ENCODE assay signal across 8 mouse cellular contexts in genomic region chr4:155320281-155321244, GRCm38 (mm10). TPM values are rescaled to one million over a fixed set of nuclear protein-coding genes. Genes with fewer than 3 reads are reported as not detected.
DNase-seq lines count a peak whose midpoint lies in the region; ATAC-seq and TF ChIP-seq lines count a peak whose summit lies in the region.

No protein-coding gene starts in this region.

- WGBS in hindbrain, embryonic 11.5 days = 57% methylated on average over 15 of the region's 15 CpGs
- 56% methylated on average over 15 of the region's 15 CpGs for WGBS in liver, adult 2 months
- 59% methylated on average over 15 of the region's 15 CpGs for WGBS in neural tube, embryonic 12.5 days

- ATAC-seq in hindbrain, embryonic 11.5 days (ENCODE audit: low FRiP score) = peak; percentile 82
- ATAC-seq in neural tube, embryonic 12.5 days (ENCODE audit: low FRiP score, low read depth) = peak; percentile 75

- H3K9ac ChIP-seq in hindbrain, embryonic 11.5 days (ENCODE audit: low read depth, low read length) = peak overlapping the region; percentile 44
- no peak overlapping the region for H3K9ac ChIP-seq in liver, adult 2 months (ENCODE audit: low read depth, low read length)
- H3K9ac ChIP-seq in neural tube, embryonic 12.5 days = peak overlapping the region; percentile 48; the same call in 1 of the 2 replicates

- peak; percentile 55 to 63 for DNase-seq in left cerebral cortex, adult 18-20 months (ENCODE audit: low spot score in 2 of 2)
- no peak for DNase-seq in left cerebral cortex, postnatal 36 days (ENCODE audit: low spot score in 2 of 2)
- peak; percentile 53 for DNase-seq in T-cell, adult 2 months (ENCODE audit: low spot score)
- peak; percentile 91 for DNase-seq in hindbrain, embryonic 11.5 days (ENCODE audit: low spot score)
- DNase-seq in liver, adult 2 months (ENCODE audit: extremely low read depth, low read depth, low spot score) = peak; percentile 37
- DNase-seq in urinary bladder, postnatal 36 days (ENCODE audit: low spot score in 2 of 2) = no peak

- intact Hi-C loops in left cerebral cortex, postnatal 36 days (cut with DNase I) = no loop called here

- peaks cover 1% of the 10 kb centered on the region; the same call in 1 of the 2 replicates for H3K79me2 ChIP-seq in liver, adult 2 months (ENCODE audit: control insufficient read depth, insufficient read depth, low read length)

- H3K27ac ChIP-seq in cortical plate, adult 2 months (ENCODE audit: insufficient read depth, low read length) = no peak overlapping the region
- H3K27ac ChIP-seq in hindbrain, embryonic 11.5 days (ENCODE audit: low read depth, low read length) = peak overlapping the region; percentile 12; the same call in 1 of the 2 replicates
- H3K27ac ChIP-seq in liver, adult 2 months (replicated peaks; ENCODE audit: insufficient read depth, low read depth, low read length) = no peak overlapping the region
- peak overlapping the region; percentile 32; the same call in 1 of the 2 replicates for H3K27ac ChIP-seq in neural tube, embryonic 12.5 days

- no peaks in the 10 kb centered on the region for H3K27me3 ChIP-seq in hindbrain, embryonic 11.5 days (ENCODE audit: control insufficient read depth, insufficient read depth, low read length)
- no peaks in the 10 kb centered on the region for H3K27me3 ChIP-seq in liver, adult 2 months (ENCODE audit: control insufficient read depth, insufficient read depth, low read length)
- H3K27me3 ChIP-seq in neural tube, embryonic 12.5 days (replicated peaks) = no peaks in the 10 kb centered on the region

- no peak overlapping the region for H3K4me3 ChIP-seq in cortical plate, adult 2 months (ENCODE audit: insufficient read depth, low read length)
- H3K4me3 ChIP-seq in hindbrain, embryonic 11.5 days (ENCODE audit: low read depth, low read length) = no peak overlapping the region
- H3K4me3 ChIP-seq in liver, adult 2 months (ENCODE audit: insufficient read depth, low read depth, low read length) = no peak overlapping the region
- H3K4me3 ChIP-seq in neural tube, embryonic 12.5 days = no peak overlapping the region

- TF ChIP-seq POLR2A in cortical plate, adult 2 months (IDR thresholded peaks at IDR 0.05; ENCODE audit: extremely low read depth, insufficient read depth, low read length) = no peak
- no peak for TF ChIP-seq POLR2A in liver, adult 2 months (IDR thresholded peaks at IDR 0.05; ENCODE audit: extremely low read depth, insufficient read depth, low read length)

- H3K4me2 ChIP-seq in hindbrain, embryonic 11.5 days (replicated peaks; ENCODE audit: low read depth, low read length) = 0 out of 2 replicates have a peak overlapping the region, but pooled peaks have one; percentile 3
- H3K4me2 ChIP-seq in neural tube, embryonic 12.5 days (replicated peaks) = peak overlapping the region; percentile 39

- peaks cover 7% of the 10 kb centered on the region for H3K4me1 ChIP-seq in cortical plate, adult 2 months (ENCODE audit: control insufficient read depth, insufficient read depth, low read length)
- no peaks in the 10 kb centered on the region for H3K4me1 ChIP-seq in hindbrain, embryonic 11.5 days (replicated peaks; ENCODE audit: control insufficient read depth, insufficient read depth, low read length)
- H3K4me1 ChIP-seq in liver, adult 2 months (ENCODE audit: control insufficient read depth, insufficient read depth, low read length) = peaks cover 42% of the 10 kb centered on the region
- peaks cover 3% of the 10 kb centered on the region; the same call in 1 of the 2 replicates for H3K4me1 ChIP-seq in neural tube, embryonic 12.5 days

- TF ChIP-seq CTCF in cortical plate, adult 2 months (IDR thresholded peaks at IDR 0.05; ENCODE audit: extremely low read depth, insufficient read depth, low read length) = peak; percentile 76
- peak; percentile 87 for TF ChIP-seq CTCF in liver, adult 2 months (IDR thresholded peaks at IDR 0.05; ENCODE audit: low read depth, low read length)

- no peaks in the 10 kb centered on the region for H3K36me3 ChIP-seq in hindbrain, embryonic 11.5 days (ENCODE audit: control insufficient read depth, insufficient read depth, low read length)
- no peaks in the 10 kb centered on the region for H3K36me3 ChIP-seq in liver, adult 2 months (ENCODE audit: control insufficient read depth, insufficient read depth, low read length)
- no peaks in the 10 kb centered on the region for H3K36me3 ChIP-seq in neural tube, embryonic 12.5 days

- H3K9me3 ChIP-seq in hindbrain, embryonic 11.5 days (ENCODE audit: control insufficient read depth, low read length) = no peaks in the 10 kb centered on the region
- H3K9me3 ChIP-seq in neural tube, embryonic 12.5 days = no peaks in the 10 kb centered on the region

RNA-seq across cellular contexts. Expression of gene Prkcz, which starts 40.6 kb away (rescaled TPM):
- 100 to 1,000 TPM; 216 to 223 TPM for total RNA-seq in left cerebral cortex, adult 18-20 months (2021)
- total RNA-seq in left cerebral cortex, postnatal 36 days (2021) = 100 to 1,000 TPM; 224 to 236 TPM
- 295 and 315 TPM in 2 replicates for polyA plus RNA-seq in cortical plate, adult 2 months (2012; rRNA removed)
- polyA plus RNA-seq in hindbrain, embryonic 11.5 days (2014; fragmentation: Nextera tagmentation; extraction: Ambion mirVana) = 18.3 and 19.6 TPM in 2 replicates
- total RNA-seq in liver, adult 2 months (2014; rRNA removed) = 13.8 and 18.3 TPM in 2 replicates
- 11.4 and 11.6 TPM in 2 replicates for polyA plus RNA-seq in liver, adult 2 months (2012; rRNA removed)
- polyA plus RNA-seq in neural tube, embryonic 12.5 days (2016; fragmentation: Nextera tagmentation; extraction: Ambion mirVana) = 33.3 and 35.8 TPM in 2 replicates

Comparison
In these comparisons a context has a peak if more than half of its experiments do, and no peak if none do; other contexts are left out.
1. DNase-seq: peak in left cerebral cortex, adult 18-20 months (2 of 2), T-cell, adult 2 months (single experiment), hindbrain, embryonic 11.5 days (single experiment) and liver, adult 2 months (single experiment); none in left cerebral cortex, postnatal 36 days (0 of 2) and urinary bladder, postnatal 36 days (0 of 2).
2. H3K27ac ChIP-seq: peak in hindbrain, embryonic 11.5 days (single experiment) and neural tube, embryonic 12.5 days (single experiment); none in cortical plate, adult 2 months (single experiment) and liver, adult 2 months (single experiment).